Mouse (Mus musculus) MEL (cell line): ENCODE measurements around the gene Msh3. TPM values are rescaled to one million over a fixed set of nuclear protein-coding genes. Genes with fewer than 3 reads are reported as not detected.

Experiments
- DNase-seq: peaks from one replicate; pipeline ENCODE4 v3.0.0; 2011; ENCODE audit warnings: low read depth, low spot score
- H3K27ac ChIP-seq: 2 replicates; pipeline ENCODE4 v1.5.1; 2012; ENCODE audit warnings: low read depth, mild to moderate bottlenecking, control low read depth, low read length, moderate library complexity; ENCODE audit not compliant: control insufficient read depth
- H3K27me3 ChIP-seq, 2 experiments: fragments of 150-350 bp in 1 of 2; sonication (generic) in 1 of 2; 2 replicates each; pipeline ENCODE4 v1.6.1; 2012; ENCODE audit warnings: low read length in 2 of 2, mild to moderate bottlenecking in 2 of 2, improper control_type of control experiment in 1 of 2, moderate library complexity in 1 of 2; ENCODE audit not compliant: insufficient read depth in 2 of 2, control insufficient read depth in 1 of 2
- H3K36me3 ChIP-seq, 2 experiments: 2 replicates each; pipeline ENCODE4 v1.6.1; 2012 to 2014; ENCODE audit warnings: low read length in 2 of 2, improper control_type of control experiment in 1 of 2, inconsistent platforms in 1 of 2, mild to moderate bottlenecking in 1 of 2; ENCODE audit not compliant: insufficient read depth in 2 of 2, control insufficient read depth in 1 of 2
- H3K4me1 ChIP-seq, 2 experiments: fragments of 150-350 bp in 1 of 2; sonication (generic) in 1 of 2; 2 replicates each; pipeline ENCODE4 v1.6.1; 2012; ENCODE audit warnings: low read length in 2 of 2, improper control_type of control experiment in 1 of 2, mild to moderate bottlenecking in 1 of 2; ENCODE audit not compliant: insufficient read depth in 2 of 2, control insufficient read depth in 1 of 2
- H3K4me3 ChIP-seq, 2 experiments: fragments of 150-350 bp in 1 of 2; sonication (generic) in 1 of 2; 2 replicates each; pipeline ENCODE4 v1.5.1; 2012; ENCODE audit warnings: low read depth in 2 of 2, low read length in 2 of 2, mild to moderate bottlenecking in 2 of 2, moderate library complexity in 2 of 2, control low read depth in 1 of 2, improper control_type of control experiment in 1 of 2; ENCODE audit not compliant: control insufficient read depth in 1 of 2, insufficient read depth in 1 of 2
- H3K79me2 ChIP-seq: 2 replicates; pipeline ENCODE4 v1.6.1; 2012; ENCODE audit warnings: mild to moderate bottlenecking, low read length, moderate library complexity; ENCODE audit not compliant: control insufficient read depth, poor library complexity, insufficient read depth
- H3K9ac ChIP-seq: 2 replicates; pipeline ENCODE4 v1.6.1; 2012; ENCODE audit warnings: low read depth, mild to moderate bottlenecking, control low read depth, low read length, moderate library complexity; ENCODE audit not compliant: control insufficient read depth, poor library complexity, severe bottlenecking
- H3K9me3 ChIP-seq: fragments of 150-350 bp; sonication (generic); replicated peaks from 2 replicates; pipeline ENCODE4 v1.6.1; 2012; ENCODE audit warnings: mild to moderate bottlenecking, low read length, improper control_type of control experiment, moderate library complexity; ENCODE audit not compliant: insufficient read depth
- BHLHE40 ChIP-seq: IDR thresholded peaks from 2 replicates; pipeline ENCODE4 v1.6.1; 2012; ENCODE audit warnings: low read depth, mild to moderate bottlenecking, inconsistent platforms, low read length, improper control_type of control experiment, borderline replicate concordance
- CHD1 ChIP-seq: IDR thresholded peaks from 2 replicates; pipeline ENCODE4 v1.6.1; 2012; ENCODE audit warnings: low read depth, mild to moderate bottlenecking, inconsistent platforms, low read length, improper control_type of control experiment
- CHD2 ChIP-seq: IDR thresholded peaks from 2 replicates; pipeline ENCODE4 v1.6.1; 2011; ENCODE audit warnings: low read length, improper control_type of control experiment
- CTCF ChIP-seq, 3 experiments: IDR thresholded peaks in 2 of 3; conservative IDR thresholded peaks in 1 of 3; 2 replicates each; pipeline ENCODE4 v1.5.1; 2011 to 2012; ENCODE audit warnings: low read length in 3 of 3, low read depth in 2 of 3, mild to moderate bottlenecking in 2 of 3, improper control_type of control experiment in 1 of 3, inconsistent platforms in 1 of 3, mixed read lengths in 1 of 3, moderate library complexity in 1 of 3; ENCODE audit not compliant: control insufficient read depth in 1 of 3, insufficient read depth in 1 of 3, poor library complexity in 1 of 3, severe bottlenecking in 1 of 3
- E2F4 ChIP-seq: IDR thresholded peaks from 2 replicates; pipeline ENCODE4 v1.6.1; 2011; ENCODE audit warnings: low read depth, low read length, improper control_type of control experiment, borderline replicate concordance
- EP300 ChIP-seq, 2 experiments: IDR thresholded peaks; 2 replicates each; pipeline ENCODE4 v1.6.1; 2011; ENCODE audit warnings: improper control_type of control experiment in 2 of 2, low read length in 2 of 2, low read depth in 1 of 2, mild to moderate bottlenecking in 1 of 2
- ETS1 ChIP-seq: IDR thresholded peaks from 2 replicates; pipeline ENCODE4 v1.6.1; 2012; ENCODE audit warnings: low read depth, mild to moderate bottlenecking, inconsistent platforms, low read length, improper control_type of control experiment, moderate library complexity
- GABPA ChIP-seq: IDR thresholded peaks from 2 replicates; pipeline ENCODE4 v1.6.1; 2012; ENCODE audit warnings: low read depth, mild to moderate bottlenecking, inconsistent platforms, low read length, improper control_type of control experiment, moderate library complexity
- HCFC1 ChIP-seq: IDR thresholded peaks from 2 replicates; pipeline ENCODE4 v1.6.1; 2012; ENCODE audit warnings: low read depth, mild to moderate bottlenecking, inconsistent platforms, low read length, improper control_type of control experiment, moderate library complexity
- JUND ChIP-seq: IDR thresholded peaks from 2 replicates; pipeline ENCODE4 v1.6.1; 2011; ENCODE audit warnings: low read depth, mild to moderate bottlenecking, improper control_type of control experiment, low read length
- MAFK ChIP-seq: IDR thresholded peaks from 2 replicates; pipeline ENCODE4 v1.6.1; 2011; ENCODE audit warnings: low read depth, mild to moderate bottlenecking, low read length, improper control_type of control experiment, borderline replicate concordance
- MAZ ChIP-seq: IDR thresholded peaks from 2 replicates; pipeline ENCODE4 v1.6.1; 2012; ENCODE audit warnings: low read depth, mild to moderate bottlenecking, inconsistent platforms, low read length, improper control_type of control experiment
- MXI1 ChIP-seq: IDR thresholded peaks from 2 replicates; pipeline ENCODE4 v1.6.1; 2011; ENCODE audit warnings: mild to moderate bottlenecking, low read depth, low read length, improper control_type of control experiment
- MYB ChIP-seq: IDR thresholded peaks from 2 replicates; pipeline ENCODE4 v1.6.1; 2011; ENCODE audit warnings: mild to moderate bottlenecking, low read depth, low read length, improper control_type of control experiment
- POLR2AphosphoS2 ChIP-seq: IDR thresholded peaks from 2 replicates; pipeline ENCODE4 v1.6.1; 2011; ENCODE audit warnings: low read length, improper control_type of control experiment
- POLR2AphosphoS5 ChIP-seq: IDR thresholded peaks from 2 replicates; pipeline ENCODE4 v1.6.1; 2012; ENCODE audit warnings: low read depth, borderline replicate concordance, mild to moderate bottlenecking, inconsistent platforms, low read length, moderate library complexity, mixed read lengths
- RAD21 ChIP-seq: IDR thresholded peaks from 2 replicates; pipeline ENCODE4 v1.6.1; 2011; ENCODE audit warnings: mild to moderate bottlenecking, low read depth, low read length, improper control_type of control experiment
- RCOR1 ChIP-seq: IDR thresholded peaks from 2 replicates; pipeline ENCODE4 v1.6.1; 2012; ENCODE audit warnings: low read depth, mild to moderate bottlenecking, inconsistent platforms, low read length, improper control_type of control experiment
- SMC3 ChIP-seq: IDR thresholded peaks from 2 replicates; pipeline ENCODE4 v1.6.1; 2011; ENCODE audit warnings: low read depth, low read length, improper control_type of control experiment
- TAL1 ChIP-seq: IDR thresholded peaks from 2 replicates; pipeline ENCODE4 v1.6.1; 2012; ENCODE audit warnings: mild to moderate bottlenecking, inconsistent platforms, low read length, moderate library complexity, mixed read lengths
- TCF12 ChIP-seq: IDR thresholded peaks from 2 replicates; pipeline ENCODE4 v1.6.1; 2014; ENCODE audit warnings: low read depth, mild to moderate bottlenecking, inconsistent platforms, low read length, improper control_type of control experiment, moderate library complexity
- UBTF ChIP-seq: IDR thresholded peaks from 2 replicates; pipeline ENCODE4 v1.6.1; 2012; ENCODE audit warnings: low read depth, mild to moderate bottlenecking, inconsistent platforms, low read length, improper control_type of control experiment, moderate library complexity, borderline replicate concordance; ENCODE audit not compliant: insufficient read depth
- USF1 ChIP-seq: IDR thresholded peaks from 2 replicates; pipeline ENCODE4 v1.6.1; 2014; ENCODE audit warnings: low read depth, mild to moderate bottlenecking, inconsistent platforms, low read length, improper control_type of control experiment, moderate library complexity
- USF2 ChIP-seq, 2 experiments: IDR thresholded peaks; 2 replicates each; pipeline ENCODE4 v1.6.1; 2011 to 2012; ENCODE audit warnings: improper control_type of control experiment in 2 of 2, low read length in 2 of 2, borderline replicate concordance in 1 of 2, inconsistent platforms in 1 of 2, low read depth in 1 of 2, mild to moderate bottlenecking in 1 of 2; ENCODE audit not compliant: insufficient read depth in 1 of 2
- ZKSCAN1 ChIP-seq: IDR thresholded peaks from 2 replicates; pipeline ENCODE4 v1.6.1; 2012; ENCODE audit warnings: low read depth, mild to moderate bottlenecking, inconsistent platforms, low read length, improper control_type of control experiment, moderate library complexity
- ZMIZ1 ChIP-seq: IDR thresholded peaks from 2 replicates; pipeline ENCODE4 v1.6.1; 2012; ENCODE audit warnings: low read depth, mild to moderate bottlenecking, inconsistent platforms, low read length, improper control_type of control experiment, moderate library complexity
- ZNF384 ChIP-seq: IDR thresholded peaks from 2 replicates; pipeline ENCODE4 v1.6.1; 2012; ENCODE audit warnings: low read depth, mild to moderate bottlenecking, inconsistent platforms, low read length, improper control_type of control experiment
- polyA plus RNA-seq, 2 experiments: library from polyadenylated mRNA; stranded (reverse) in 1 of 2; unstranded in 1 of 2; fragments of >175 nt in 1 of 2; fragments of >200 nt in 1 of 2; gene quantifications; 2 replicates each; pipeline versions ENCODE4 v1.2.1 to v1.2.4; 2012; ENCODE audit warnings: low replicate concordance in 2 of 2, low read depth in 1 of 2; ENCODE audit not compliant: insufficient read length in 2 of 2, insufficient read depth in 1 of 2, missing spikeins in 1 of 2
- total RNA-seq: library from RNA; depleted of rRNA; stranded (reverse); fragments of 300-350 nt; gene quantifications from 2 replicates; pipeline ENCODE4 v1.2.3, GENCODE M21; 2012

Msh3 gene
- total and polyA plus RNA-seq, 3 experiments = 14.4 to 17.7 TPM; not detected in 1

GRCm38 (mm10) chr13:92336857-92337256 lies 17.9 kb downstream of the Msh3 start:
- H3K4me3 ChIP-seq = no peak overlapping the region
- no peaks in the 10 kb centered on the region for H3K9me3 ChIP-seq
- H3K27ac ChIP-seq = peak overlapping the region; percentile 8
- DNase-seq = peak; percentile 35
- peaks cover 0 to 30% of the 10 kb centered on the region in 2 experiments; a peak in 2 of 4 replicates for H3K36me3 ChIP-seq
- H3K9ac ChIP-seq = no peak overlapping the region
- TF ChIP-seq EP300 (IDR thresholded peaks at IDR 0.05; ENCODE audit: low read depth in 1 of 2, low read length in 2 of 2) (peak in 1 of 2 experiments; percentile 47; a peak in 1 of 4 replicates), MAZ (no peak), TCF12 (no peak), SMC3 (no peak), RAD21 (no peak), MXI1 (no peak), BHLHE40 (peak; percentile 74), HCFC1 (0 out of 2 replicates have a peak, but pooled peaks have one; percentile 18), ZKSCAN1 (no peak), RCOR1 (no peak), ETS1 (no peak), CTCF (IDR thresholded peaks at IDR 0.05 in 2 of 3, conservative IDR thresholded peaks at IDR 0.05 in 1 of 3; ENCODE audit: control insufficient read depth in 1 of 3, insufficient read depth in 1 of 3, low read depth in 2 of 3, low read length in 3 of 3, poor library complexity in 1 of 3, severe bottlenecking in 1 of 3) (no peak), ZMIZ1 (no peak), ZNF384 (no peak), MYB (no peak), MAFK (no peak), JUND (no peak), POLR2AphosphoS2 (no peak), UBTF (no peak), POLR2AphosphoS5 (no peak), USF1 (peak; percentile 89), GABPA (no peak), TAL1 (no peak), USF2 (IDR thresholded peaks at IDR 0.05; ENCODE audit: borderline replicate concordance in 1 of 2, insufficient read depth in 1 of 2, low read depth in 1 of 2, low read length in 2 of 2) (peak in 1 of 2 experiments; percentile 92; a peak in 3 of 4 replicates), CHD1 (no peak), E2F4 (no peak), CHD2 (no peak)
- H3K4me1 ChIP-seq = peaks cover 5 to 25% of the 10 kb centered on the region in 2 experiments
- H3K79me2 ChIP-seq = no peaks in the 10 kb centered on the region
- H3K27me3 ChIP-seq = no peaks in the 10 kb centered on the region
